Mouse (Mus musculus) brain, embryonic 14.5 days (tissue): ENCODE data around the gene Wbp2.

Experiments used
- CTCF ChIP-seq: fragments of 200-500 bp; IDR thresholded peaks from 2 replicates; pipeline ENCODE4 v1.5.1; 2012; ENCODE audit warnings: inconsistent platforms, mild to moderate bottlenecking, moderate library complexity, borderline replicate concordance; ENCODE audit not compliant: insufficient read depth, insufficient read length; ENCODE audit errors: extremely low read depth
- POLR2A ChIP-seq: fragments of 200-500 bp; IDR thresholded peaks from 2 replicates; pipeline ENCODE4 v1.6.1; 2012; ENCODE audit warnings: mild to moderate bottlenecking, inconsistent platforms, borderline replicate concordance; ENCODE audit not compliant: poor library complexity, insufficient read depth, insufficient read length, severe bottlenecking; ENCODE audit errors: extremely low read depth

DNA sequence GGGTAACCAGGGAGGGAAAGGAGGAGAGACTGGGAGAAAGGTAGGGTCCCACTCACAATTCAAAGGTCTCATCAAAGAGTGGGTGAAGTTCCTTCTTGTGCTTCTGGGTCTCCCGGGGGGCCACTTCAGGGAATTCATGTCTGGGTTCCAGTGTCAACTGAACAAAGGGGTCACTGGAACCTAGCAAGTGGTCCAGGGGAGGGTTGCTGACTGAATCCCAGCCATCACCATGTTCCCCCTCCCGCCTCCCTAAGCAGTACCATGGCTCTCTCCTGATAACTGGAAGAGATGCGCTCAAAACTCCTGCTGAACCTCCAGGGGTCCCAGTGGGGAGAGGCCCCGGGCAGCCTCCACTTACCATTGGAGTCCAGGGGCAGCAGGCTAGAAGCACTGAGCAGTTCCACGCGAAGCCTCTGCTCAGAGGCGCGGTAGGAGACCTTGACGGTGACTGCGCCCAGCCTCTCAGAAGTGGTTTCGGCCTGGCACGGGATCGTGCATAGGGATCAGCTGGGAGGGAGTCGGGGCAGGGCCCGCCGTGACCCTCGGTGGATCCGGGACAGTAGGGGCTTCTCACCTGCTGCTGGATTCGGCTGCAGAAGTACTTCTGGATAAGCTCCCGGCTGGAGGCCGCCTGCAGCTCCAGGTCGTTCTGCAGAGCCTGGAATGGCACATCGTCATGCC is 22.5 kb downstream of the Wbp2 start:
- TF ChIP-seq CTCF: no peak
- no peak for TF ChIP-seq POLR2A
